Mouse (Mus musculus): Measurements from ENCODE around the gene Pdss2. TPM values are rescaled to one million over a fixed set of nuclear protein-coding genes. Genes with fewer than 3 reads are reported as not detected.

The Pdss2 gene
- total and polyA plus RNA-seq, 3 experiments = 2.8 to 10.8 (median 5.9) TPM

- H3K4me1 ChIP-seq (ENCODE audit: insufficient read depth, low read depth, low read length) = peaks cover 5% of the 10 kb centered on the region; the same call in 1 of the 2 replicates
- no peaks in the 10 kb centered on the region for H3K9me3 ChIP-seq (replicated peaks)
- no peak overlapping the region for H3K4me3 ChIP-seq (ENCODE audit: low read depth, low read length)
- H3K36me3 ChIP-seq (replicated peaks) = peaks cover 5% of the 10 kb centered on the region
- H3K27me3 ChIP-seq (ENCODE audit: insufficient read depth, low read length) = no peaks in the 10 kb centered on the region
- DNase-seq (ENCODE audit: low spot score) = no peak
- no peak for ATAC-seq (ENCODE audit: extremely low read depth, insufficient number of reproducible peaks, low FRiP score, poor library complexity, severe bottlenecking)
- TF ChIP-seq GATA2 (IDR thresholded peaks at IDR 0.05; ENCODE audit: borderline replicate concordance, low read depth, low read length) (no peak), GATA1 (IDR thresholded peaks at IDR 0.05; ENCODE audit: borderline replicate concordance, low read length) (no peak), POLR2AphosphoS5 (IDR thresholded peaks at IDR 0.05; ENCODE audit: insufficient replicate concordance, low read depth, low read length) (no peak), TAL1 (conservative IDR thresholded peaks at IDR 0.05; ENCODE audit: low read depth, low read length) (no peak), CTCF (IDR thresholded peaks at IDR 0.05; ENCODE audit: low read depth, low read length) (no peak)
Observed at GRCm38 (mm10) chr10:43312211-43312610, 90.9 kb downstream of the Pdss2 start.

GRCm38 (mm10) chr10:43312658-43313417 lies 91.6 kb downstream of the Pdss2 start:
- peaks cover 5% of the 10 kb centered on the region; the same call in 1 of the 2 replicates for H3K4me1 ChIP-seq (ENCODE audit: insufficient read depth, low read depth, low read length)
- no peaks in the 10 kb centered on the region for H3K9me3 ChIP-seq (replicated peaks)
- no peak for DNase-seq (ENCODE audit: low spot score)
- no peak overlapping the region for H3K4me3 ChIP-seq (ENCODE audit: low read depth, low read length)
- no peak for ATAC-seq (ENCODE audit: extremely low read depth, insufficient number of reproducible peaks, low FRiP score, poor library complexity, severe bottlenecking)
- peaks cover 5% of the 10 kb centered on the region for H3K36me3 ChIP-seq (replicated peaks)
- no peaks in the 10 kb centered on the region for H3K27me3 ChIP-seq (ENCODE audit: insufficient read depth, low read length)
- TF ChIP-seq GATA1 (IDR thresholded peaks at IDR 0.05; ENCODE audit: borderline replicate concordance, low read length) (no peak), POLR2AphosphoS5 (IDR thresholded peaks at IDR 0.05; ENCODE audit: insufficient replicate concordance, low read depth, low read length) (no peak), GATA2 (IDR thresholded peaks at IDR 0.05; ENCODE audit: borderline replicate concordance, low read depth, low read length) (no peak), CTCF (IDR thresholded peaks at IDR 0.05; ENCODE audit: low read depth, low read length) (no peak), TAL1 (conservative IDR thresholded peaks at IDR 0.05; ENCODE audit: low read depth, low read length) (no peak)

DNA sequence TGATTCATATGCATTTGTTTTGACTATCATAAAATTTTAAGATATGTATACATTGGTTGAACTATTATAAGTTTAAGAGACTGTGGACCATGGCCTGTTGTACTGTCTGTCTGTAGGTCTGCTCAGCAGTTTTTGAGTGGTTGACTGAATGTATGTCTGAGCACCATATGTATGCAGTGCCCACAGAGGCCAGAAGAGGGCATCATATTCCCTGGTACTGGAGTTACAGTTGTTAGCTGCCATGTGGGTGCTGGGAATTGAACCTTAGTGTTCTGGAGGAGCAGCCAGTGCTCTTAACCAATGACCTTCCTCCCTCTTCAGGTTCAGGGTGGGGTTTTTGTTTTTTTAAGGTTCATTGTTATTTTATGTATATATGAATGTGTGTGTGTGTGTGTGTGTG lies 93.9 kb downstream of the Pdss2 start:
- Histone ChIP-seq H3K9me3 (replicated peaks) (no peaks in the 10 kb centered on the region), H3K27me3 (ENCODE audit: insufficient read depth, low read length) (no peaks in the 10 kb centered on the region), H3K36me3 (replicated peaks) (peaks cover 5% of the 10 kb centered on the region), H3K4me1 (ENCODE audit: insufficient read depth, low read depth, low read length) (peaks cover 5% of the 10 kb centered on the region; the same call in 1 of the 2 replicates), H3K4me3 (ENCODE audit: low read depth, low read length) (no peak overlapping the region)
- ATAC-seq (ENCODE audit: extremely low read depth, insufficient number of reproducible peaks, low FRiP score, poor library complexity, severe bottlenecking) (no peak), DNase-seq (ENCODE audit: low spot score) (no peak)
- TF ChIP-seq TAL1 (conservative IDR thresholded peaks at IDR 0.05; ENCODE audit: low read depth, low read length) = no peak
- TF ChIP-seq GATA1 (IDR thresholded peaks at IDR 0.05; ENCODE audit: borderline replicate concordance, low read length) = no peak
- no peak for TF ChIP-seq GATA2 (IDR thresholded peaks at IDR 0.05; ENCODE audit: borderline replicate concordance, low read depth, low read length)

DNA sequence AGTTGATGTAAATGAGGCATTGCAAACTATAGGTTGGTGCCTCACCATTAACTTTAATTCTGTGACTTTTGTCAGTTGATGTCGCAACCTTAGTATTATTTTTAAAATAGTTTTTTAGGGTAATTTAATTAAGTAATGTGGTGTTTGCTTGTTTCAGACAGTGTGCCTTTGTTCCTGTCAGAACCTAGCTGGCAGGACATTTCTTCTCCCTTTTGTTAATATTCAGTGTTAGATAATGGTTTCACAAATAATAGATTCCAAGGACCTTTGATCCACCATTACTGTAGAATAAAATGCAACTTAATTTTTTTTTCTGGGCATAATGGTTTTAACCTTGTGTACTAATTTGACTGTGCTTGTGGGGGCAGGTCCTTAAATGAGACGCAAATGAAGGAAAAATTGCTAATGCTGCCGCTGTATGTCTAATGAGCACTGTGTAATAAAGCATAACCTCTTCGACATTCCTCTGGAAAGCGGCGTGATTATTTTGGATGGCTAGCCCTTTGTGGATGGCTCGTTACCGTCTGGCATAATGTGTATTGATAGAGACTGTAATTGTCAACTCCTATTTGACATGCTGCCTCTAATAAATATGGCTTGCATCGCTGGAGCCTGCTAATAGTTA lies 96.2 kb downstream of the Pdss2 start:
- TF ChIP-seq GATA2 (IDR thresholded peaks at IDR 0.05; ENCODE audit: borderline replicate concordance, low read depth, low read length) = no peak
- no peak for TF ChIP-seq CTCF (IDR thresholded peaks at IDR 0.05; ENCODE audit: low read depth, low read length)
- TF ChIP-seq POLR2AphosphoS5 (IDR thresholded peaks at IDR 0.05; ENCODE audit: insufficient replicate concordance, low read depth, low read length) = no peak
- TF ChIP-seq TAL1 (conservative IDR thresholded peaks at IDR 0.05; ENCODE audit: low read depth, low read length) = no peak
- no peak for TF ChIP-seq GATA1 (IDR thresholded peaks at IDR 0.05; ENCODE audit: borderline replicate concordance, low read length)
- ATAC-seq (ENCODE audit: extremely low read depth, insufficient number of reproducible peaks, low FRiP score, poor library complexity, severe bottlenecking) = no peak

GRCm38 (mm10) chr10:43321019-43321418 lies 99.7 kb downstream of the Pdss2 start:
- Histone ChIP-seq H3K36me3 (replicated peaks) (peaks cover 8% of the 10 kb centered on the region), H3K9me3 (replicated peaks) (no peaks in the 10 kb centered on the region), H3K27me3 (ENCODE audit: insufficient read depth, low read length) (no peaks in the 10 kb centered on the region), H3K4me3 (ENCODE audit: low read depth, low read length) (no peak overlapping the region), H3K4me1 (ENCODE audit: insufficient read depth, low read depth, low read length) (no peaks in the 10 kb centered on the region)
- TF ChIP-seq POLR2AphosphoS5 (IDR thresholded peaks at IDR 0.05; ENCODE audit: insufficient replicate concordance, low read depth, low read length) (no peak), GATA1 (IDR thresholded peaks at IDR 0.05; ENCODE audit: borderline replicate concordance, low read length) (no peak), TAL1 (conservative IDR thresholded peaks at IDR 0.05; ENCODE audit: low read depth, low read length) (no peak), CTCF (IDR thresholded peaks at IDR 0.05; ENCODE audit: low read depth, low read length) (no peak), GATA2 (IDR thresholded peaks at IDR 0.05; ENCODE audit: borderline replicate concordance, low read depth, low read length) (no peak)
- DNase-seq (ENCODE audit: low spot score) (no peak), ATAC-seq (ENCODE audit: extremely low read depth, insufficient number of reproducible peaks, low FRiP score, poor library complexity, severe bottlenecking) (no peak)

More for the DNA sequence above, 96.2 kb downstream of the Pdss2 start:
- no peaks in the 10 kb centered on the region for H3K27me3 ChIP-seq (ENCODE audit: insufficient read depth, low read length)
- no peak overlapping the region for H3K4me3 ChIP-seq (ENCODE audit: low read depth, low read length)
- no peaks in the 10 kb centered on the region for H3K9me3 ChIP-seq (replicated peaks)
- H3K36me3 ChIP-seq (replicated peaks) = peaks cover 4% of the 10 kb centered on the region
- no peak for DNase-seq (ENCODE audit: low spot score)
- H3K4me1 ChIP-seq (ENCODE audit: insufficient read depth, low read depth, low read length) = peaks cover 5% of the 10 kb centered on the region; the same call in 1 of the 2 replicates

- no peaks in the 10 kb centered on the region for H3K4me1 ChIP-seq (ENCODE audit: insufficient read depth, low read depth, low read length)
- TF ChIP-seq POLR2AphosphoS5 (IDR thresholded peaks at IDR 0.05; ENCODE audit: insufficient replicate concordance, low read depth, low read length) (no peak), GATA1 (IDR thresholded peaks at IDR 0.05; ENCODE audit: borderline replicate concordance, low read length) (no peak), CTCF (IDR thresholded peaks at IDR 0.05; ENCODE audit: low read depth, low read length) (no peak), TAL1 (conservative IDR thresholded peaks at IDR 0.05; ENCODE audit: low read depth, low read length) (no peak), GATA2 (IDR thresholded peaks at IDR 0.05; ENCODE audit: borderline replicate concordance, low read depth, low read length) (no peak)
- no peaks in the 10 kb centered on the region for H3K9me3 ChIP-seq (replicated peaks)
- peaks cover 8% of the 10 kb centered on the region for H3K36me3 ChIP-seq (replicated peaks)
- no peaks in the 10 kb centered on the region for H3K27me3 ChIP-seq (ENCODE audit: insufficient read depth, low read length)
- DNase-seq (ENCODE audit: low spot score) (no peak), ATAC-seq (ENCODE audit: extremely low read depth, insufficient number of reproducible peaks, low FRiP score, poor library complexity, severe bottlenecking) (no peak)
- no peak overlapping the region for H3K4me3 ChIP-seq (ENCODE audit: low read depth, low read length)
Observed at GRCm38 (mm10) chr10:43322446-43323178, 101.3 kb downstream of the Pdss2 start.
